Mouse (Mus musculus) gastrocnemius, postnatal 36 days (tissue): ENCODE measurements at regions not wholly inside any gene's neighbourhood (a gene's known extent, or its start where the extent isn't known, plus 50 kb on each side); places are given as distances from the start of the nearest gene placed in this dataset.
A peak's percentile ranks its signal among the peaks of the same experiment; 100 is the strongest.

Experiments
- DNase-seq, 2 experiments: peaks; one replicate each; pipeline ENCODE4 v3.0.0; 2022
- intact Hi-C: fragments of 180-260 bp; cut with DNase I; formaldehyde crosslinking; loops from one replicate; pipeline ENCODE4 v1.15.1; 2025

DNA sequence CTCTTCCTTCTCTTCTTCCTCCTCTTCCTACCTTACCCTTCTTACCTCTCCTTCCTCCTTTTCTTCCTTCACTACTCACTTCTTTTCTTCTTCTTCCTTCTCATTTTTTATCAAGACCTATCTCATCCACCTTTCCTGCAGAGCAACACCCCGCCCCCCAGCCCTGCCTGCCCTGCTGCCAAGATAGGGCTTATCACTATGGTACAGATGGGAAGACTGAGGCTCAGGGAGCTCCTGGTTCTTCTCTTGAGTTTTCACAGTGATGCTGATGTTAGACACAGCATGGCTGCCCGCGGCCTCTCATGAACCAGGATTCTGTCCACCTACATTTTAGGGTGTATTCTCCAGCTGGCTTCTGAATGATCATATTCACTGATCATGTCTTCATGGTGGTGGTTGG lies 100.0 kb upstream of the Mki67 start:
- intact Hi-C loops, result no loop called here
- no peak for DNase-seq

GRCm38 (mm10) chr7:135817868-135818267 lies 101.7 kb upstream of the Mki67 start:
- intact Hi-C loops, result no loop called here
- no peak for DNase-seq

- DNase-seq, result no peak
- intact Hi-C loops, result no loop called here
These were observed 102.1 kb upstream of the Mki67 start for GRCm38 (mm10) chr7:135818298-135818697.

GRCm38 (mm10) chr7:135823884-135824750 lies 108.0 kb upstream of the Mki67 start:
- no peak for DNase-seq
- intact Hi-C loops, result no loop called here

GRCm38 (mm10) chr7:135829246-135829645 lies 113.1 kb upstream of the Mki67 start:
- DNase-seq, result no peak
- intact Hi-C loops, result no loop called here

DNA sequence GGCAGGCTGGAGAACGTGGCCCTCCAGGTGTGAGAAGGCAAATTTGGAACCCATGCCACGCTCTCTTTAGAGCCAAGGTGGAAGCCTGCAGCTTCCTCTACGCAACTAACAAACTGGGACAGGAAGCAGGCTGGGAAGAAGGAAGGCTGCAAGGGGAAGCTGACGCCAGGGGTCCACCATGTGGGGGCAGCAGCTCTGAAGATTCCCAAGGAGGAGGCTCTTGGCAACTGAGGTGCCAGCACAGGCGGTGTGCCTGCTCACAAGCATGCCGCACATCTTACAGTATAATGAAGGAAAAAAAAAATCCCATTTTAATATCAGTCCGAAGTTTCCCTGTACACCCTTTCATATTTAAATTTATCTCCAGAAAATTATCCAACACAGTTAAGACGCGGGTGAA lies 117.3 kb upstream of the Mki67 start:
- intact Hi-C loops, result loop anchor here (10.0 kb wide), 3 partner anchors 561 to 811 kb away; no protein-coding TSS in a partner anchor
- DNase-seq, result no peak

DNA sequence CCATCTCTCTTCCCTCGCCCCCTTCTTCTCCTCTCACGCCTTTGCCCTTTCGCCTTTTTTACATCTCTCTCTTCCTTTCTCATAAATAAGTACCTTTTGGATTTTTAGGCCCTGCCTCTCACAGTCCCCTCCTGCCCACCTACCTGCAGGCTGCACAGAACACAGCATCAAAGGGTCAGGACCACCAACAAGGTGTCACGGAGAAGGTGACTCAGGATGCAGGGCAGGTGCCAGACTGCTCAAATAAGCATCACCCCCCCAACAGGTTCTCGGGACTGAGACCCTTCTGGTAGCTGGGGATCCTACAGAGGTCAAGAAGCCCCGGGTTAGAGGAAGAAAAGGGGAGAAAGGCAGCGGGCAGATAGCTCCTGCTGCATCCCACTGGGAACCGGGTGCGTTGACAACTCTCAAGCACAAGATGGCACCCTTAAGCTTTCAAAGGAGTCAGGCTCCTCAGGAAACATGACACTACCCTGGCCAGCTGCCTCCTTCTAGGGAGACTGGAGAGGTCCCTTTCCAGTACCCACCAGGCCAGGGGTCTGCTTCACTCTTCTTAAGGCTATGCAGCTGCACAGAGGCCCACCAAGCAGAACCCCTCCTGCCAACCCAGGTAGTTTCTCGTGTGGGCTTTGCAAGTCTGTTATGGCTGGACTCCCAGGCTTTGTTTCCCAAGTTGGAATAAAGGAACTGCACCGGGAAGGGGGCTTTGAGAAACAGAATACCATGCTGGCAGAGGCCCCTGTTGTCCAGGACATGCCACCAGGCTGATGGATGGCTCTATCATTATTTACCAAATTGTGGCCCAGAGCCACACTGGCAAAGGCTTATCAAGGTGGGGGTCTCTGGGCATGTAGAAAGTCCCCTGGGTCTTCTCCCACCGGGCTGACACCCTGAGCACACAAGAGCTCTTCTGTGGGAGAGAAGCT lies 120.9 kb upstream of the Mki67 start:
- peak; percentile 72 to 80 for DNase-seq
- intact Hi-C loops, result loop anchor here (5.0 to 10.0 kb wide), 5 partner anchors 305 to 1485 kb away; no protein-coding TSS in a partner anchor

GRCm38 (mm10) chr7:135844018-135844417 lies 127.9 kb upstream of the Mki67 start:
- intact Hi-C loops, result no loop called here

DNA sequence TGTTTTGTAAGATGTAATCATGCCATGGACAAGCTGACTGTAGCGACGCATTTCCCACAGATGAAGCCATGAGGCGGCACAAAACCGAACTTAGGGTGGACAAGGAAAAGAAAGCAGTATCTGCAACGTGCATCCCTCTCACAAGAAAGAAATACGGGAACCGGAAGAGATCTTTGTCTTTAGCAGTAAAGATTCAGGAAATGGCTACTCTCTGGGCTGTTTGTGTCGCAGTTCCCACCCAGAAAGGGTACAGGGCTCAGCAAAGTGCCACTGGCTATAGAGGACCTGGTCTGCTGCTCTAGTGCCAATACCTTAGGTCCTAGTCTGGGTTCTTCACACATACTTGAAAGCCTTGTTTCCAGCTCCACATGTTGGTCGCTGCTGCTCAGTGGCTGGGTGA lies 131.1 kb upstream of the Mki67 start:
- intact Hi-C loops, result no loop called here
- DNase-seq, result no peak

More at GRCm38 (mm10) chr7:135844018-135844417, 127.9 kb upstream of the Mki67 start:
- no peak for DNase-seq

DNA sequence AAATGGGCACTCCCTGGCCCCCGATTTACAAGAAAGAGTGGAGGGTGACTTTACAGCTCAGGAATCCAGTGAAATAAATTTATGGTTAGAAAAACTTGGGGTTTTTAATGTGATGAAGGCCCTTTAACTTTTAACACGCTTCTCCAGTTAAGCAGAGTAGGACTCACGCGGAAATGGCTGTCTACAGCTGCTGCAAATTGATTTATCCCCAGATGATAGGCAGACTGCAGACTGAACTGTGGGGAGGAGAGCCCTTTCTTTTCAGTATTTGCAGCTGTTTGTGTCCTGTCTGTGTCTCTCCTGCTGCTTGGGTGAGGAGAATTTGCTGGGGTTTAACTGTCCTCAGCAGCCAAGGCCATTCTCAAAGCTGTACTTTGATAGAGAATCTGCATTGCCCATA lies 132.0 kb upstream of the Mki67 start:
- intact Hi-C loops, result no loop called here
- DNase-seq, result no peak

GRCm38 (mm10) chr7:135848833-135849232 lies 132.7 kb upstream of the Mki67 start:
- no peak for DNase-seq
- intact Hi-C loops, result no loop called here

GRCm38 (mm10) chr7:135853127-135853813 lies 137.1 kb upstream of the Mki67 start:
- no peak for DNase-seq
- intact Hi-C loops, result no loop called here

GRCm38 (mm10) chr7:135853814-135854324 lies 137.7 kb upstream of the Mki67 start:
- intact Hi-C loops, result no loop called here
- DNase-seq, result no peak

DNA sequence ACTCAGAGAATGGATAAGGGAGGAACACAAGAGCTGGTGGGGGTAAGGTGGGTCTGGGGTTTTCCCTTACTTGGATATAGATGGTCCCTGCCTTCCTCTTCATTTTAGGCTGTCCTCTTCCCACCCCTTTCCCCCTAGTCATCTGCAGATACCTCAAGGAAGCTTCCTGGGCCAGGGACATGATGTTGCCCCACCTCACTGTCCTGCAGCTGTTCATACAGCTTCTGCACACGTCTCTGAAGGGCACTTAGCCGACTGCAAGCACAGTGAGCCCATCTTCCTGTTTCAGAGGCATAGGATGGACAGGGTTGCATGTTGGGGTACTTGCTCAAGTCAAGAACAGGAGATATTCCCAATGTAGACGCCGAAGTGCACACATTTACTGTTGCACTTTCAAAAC lies 144.1 kb upstream of the Mki67 start:
- intact Hi-C loops, result no loop called here
- DNase-seq, result no peak

GRCm38 (mm10) chr7:135860741-135861408 lies 144.7 kb upstream of the Mki67 start:
- intact Hi-C loops, result no loop called here

DNA sequence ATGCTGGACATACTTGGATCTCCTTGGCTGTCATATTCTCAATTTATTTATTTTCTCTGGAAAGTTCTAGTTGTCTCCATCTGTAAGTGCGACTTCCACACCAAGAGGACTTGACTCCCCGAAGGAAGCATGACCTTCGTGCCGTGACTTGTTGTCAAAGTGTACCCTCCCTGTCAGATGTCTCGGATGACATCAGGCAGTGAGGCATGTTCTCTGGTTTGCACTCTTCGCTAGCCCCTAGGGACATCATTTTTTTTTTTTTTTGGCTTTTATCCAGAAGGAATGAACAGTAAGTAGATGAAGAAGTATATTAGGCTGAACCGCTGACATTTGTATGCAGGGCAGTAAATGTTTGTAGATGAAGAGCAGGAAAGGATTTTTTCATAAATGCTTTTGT lies 145.2 kb upstream of the Mki67 start:
- intact Hi-C loops, result no loop called here
- no peak for DNase-seq

More at GRCm38 (mm10) chr7:135860741-135861408, 144.7 kb upstream of the Mki67 start:
- DNase-seq, result peak in 1 of 2 experiments; percentile 17

DNA sequence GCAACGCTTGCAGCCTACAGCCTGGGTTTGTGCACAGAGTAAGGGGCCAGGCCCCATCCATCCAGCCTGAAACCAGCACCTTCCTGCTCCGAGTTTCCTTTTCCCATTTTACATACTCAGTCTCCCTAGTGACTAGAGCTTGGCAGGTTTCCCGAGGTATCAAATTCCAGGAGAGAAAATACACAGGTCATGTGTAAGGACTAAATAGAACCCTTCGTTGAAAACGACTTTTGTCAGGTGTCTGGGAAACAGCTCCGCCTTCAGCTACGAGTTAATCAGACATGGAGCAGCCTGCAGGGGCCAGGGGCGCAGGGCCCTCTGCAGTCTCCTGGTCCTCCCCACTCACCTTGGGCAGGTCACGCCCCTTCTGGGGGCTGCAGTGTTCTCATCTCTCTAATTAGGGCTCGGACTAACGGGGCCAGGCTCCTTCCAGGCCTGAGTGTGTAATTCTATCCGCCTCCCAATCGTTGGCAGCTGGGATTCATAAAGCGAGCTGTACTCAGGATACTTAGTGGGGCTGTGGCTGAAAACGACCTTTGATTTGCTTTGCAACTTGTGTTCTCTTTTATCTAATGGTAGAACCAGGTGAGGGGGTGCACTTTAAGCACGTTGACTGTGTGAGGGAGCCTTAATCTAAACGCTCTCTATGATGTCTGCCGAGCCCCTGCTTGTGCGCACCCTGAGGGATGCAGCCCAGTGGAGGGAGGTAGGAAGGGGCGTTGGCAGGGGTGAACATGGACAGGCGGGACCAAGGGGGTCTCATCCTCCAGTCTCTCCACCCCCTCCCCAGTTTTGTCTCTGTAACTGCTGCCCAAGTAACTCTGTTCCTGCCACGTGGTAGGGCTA lies 147.6 kb upstream of the Mki67 start:
- intact Hi-C loops, result no loop called here
- DNase-seq, result peak in 1 of 2 experiments; percentile 18

DNA sequence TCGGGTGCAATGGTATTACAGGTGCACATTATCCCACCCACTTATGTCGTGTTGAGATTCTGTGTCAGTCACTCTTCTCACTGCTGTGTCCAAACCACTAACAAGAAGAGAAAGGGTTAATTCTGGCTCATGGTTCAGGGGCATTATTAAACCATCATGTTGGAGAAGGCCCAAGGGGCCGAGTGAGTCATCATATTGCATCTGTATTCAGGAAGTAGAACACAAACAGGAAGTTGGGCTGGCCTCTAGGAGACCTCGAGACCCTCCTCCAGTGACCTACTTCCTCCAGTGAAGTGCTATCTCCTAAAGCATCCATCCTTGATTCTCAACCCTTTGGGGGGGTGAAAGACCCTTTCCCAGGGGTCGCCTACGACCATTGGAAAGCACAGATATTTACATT lies 154.8 kb upstream of the Mki67 start:
- DNase-seq, result no peak
- intact Hi-C loops, result no loop called here
